Mouse (Mus musculus) thymus, postnatal 36 days (tissue): ENCODE data around the gene Wdr25.

Experiments used
- DNase-seq, 2 experiments: peaks; one replicate each; pipeline ENCODE4 v3.0.0; 2022; ENCODE audit warnings: mixed read lengths in 2 of 2

Wdr25 gene

DNA sequence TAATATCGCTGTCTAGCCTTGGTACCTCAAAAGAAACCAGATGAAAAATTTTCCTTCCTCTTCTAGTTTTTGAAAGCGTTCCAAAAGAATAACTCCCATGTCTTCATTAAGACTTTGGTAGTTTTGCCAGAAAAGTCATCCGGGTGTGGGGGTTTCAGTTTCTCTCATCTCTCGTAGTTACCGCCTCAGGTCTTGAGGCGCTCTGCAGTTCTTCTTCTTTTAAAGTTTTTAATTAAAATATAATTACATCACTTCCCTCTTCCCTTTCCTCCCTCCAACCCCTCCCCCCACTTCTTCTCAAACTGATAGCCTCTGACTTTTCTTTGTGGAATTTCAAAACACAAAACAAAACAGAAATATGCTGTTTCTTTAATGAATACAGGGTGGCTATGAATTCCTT lies 180.7 kb downstream of the Wdr25 start:
- DNase-seq = no peak

DNA sequence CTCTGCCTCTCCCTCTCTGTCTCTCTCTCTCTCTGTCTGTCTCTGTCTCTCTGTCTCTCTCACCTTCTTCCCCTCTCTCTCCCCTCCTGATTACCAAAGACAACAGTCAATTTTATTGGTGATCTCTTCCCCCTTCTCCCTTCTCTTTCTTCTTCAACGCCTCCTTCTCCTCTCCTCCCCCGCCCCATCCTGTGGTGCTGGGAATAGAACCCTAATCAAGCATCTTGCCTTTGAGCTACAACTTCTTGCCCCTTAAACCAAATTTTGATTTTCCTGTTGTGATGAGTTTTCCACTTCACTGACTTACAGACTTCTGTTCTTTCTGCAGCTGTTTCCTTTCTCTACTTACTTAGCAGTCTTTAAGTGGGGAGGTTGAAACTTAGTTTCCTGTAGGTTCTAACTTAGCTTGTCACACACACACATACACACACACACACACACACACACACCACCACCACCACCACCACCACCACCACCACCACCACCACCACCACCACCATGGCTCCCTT lies 181.4 kb downstream of the Wdr25 start:
- DNase-seq = no peak

DNA sequence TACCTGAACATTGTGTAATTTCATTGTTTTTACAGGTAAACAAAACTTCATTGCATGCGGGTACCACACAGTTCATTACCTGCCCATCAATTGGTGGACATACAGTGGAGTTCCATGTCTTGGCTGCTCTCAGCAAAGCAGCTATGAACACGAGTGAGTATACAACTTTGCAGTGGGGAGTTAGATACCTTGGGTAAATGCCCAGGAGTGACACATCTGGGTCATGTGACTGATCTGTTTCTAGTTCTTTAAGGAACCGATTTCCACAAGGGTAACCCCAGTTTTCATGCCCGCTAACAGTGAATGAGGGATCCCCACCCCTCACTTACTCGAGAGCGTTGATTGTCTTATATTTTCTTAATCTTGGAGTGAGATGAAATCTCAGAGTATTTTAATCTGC lies 183.6 kb downstream of the Wdr25 start:
- no peak for DNase-seq
